Mouse (Mus musculus) naive thymus-derived CD4-positive, alpha-beta T cell, adult 2 months (primary cell): ENCODE measurements around the gene Tubb5.
"Not testable (repeated sequence)": the region's sequence is repeated elsewhere in the genome, so short reads cannot be mapped to it uniquely, and the experiment has no call there.

Experiments used
- DNase-seq: peaks from one replicate; pipeline ENCODE4 v3.0.0-alpha.2; 2011; ENCODE audit warnings: low read depth

Gene Tubb5

DNA sequence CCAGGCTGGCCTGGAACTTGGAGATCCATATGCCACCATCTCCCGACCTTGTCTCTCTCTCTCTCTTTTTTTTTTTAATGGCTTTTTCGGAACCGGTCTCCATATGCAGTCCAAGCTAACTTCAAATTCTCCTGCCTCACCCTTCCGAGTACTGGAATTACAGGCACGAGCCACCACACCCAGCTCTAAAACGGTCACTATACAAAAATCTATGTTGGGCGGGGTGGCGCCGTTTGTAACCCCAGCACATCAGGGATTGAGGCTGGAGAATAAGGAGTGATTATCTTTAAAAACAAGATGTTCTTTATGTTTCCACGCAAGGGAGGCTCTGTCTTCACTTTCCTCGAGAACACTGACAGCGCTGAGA, 22.7 kb upstream of the Tubb5 start:
- no peak for DNase-seq

- no peak for DNase-seq
Measured at GRCm38 (mm10) chr17:35859835-35860234, 21.7 kb upstream of the Tubb5 start.

- no peak for DNase-seq
Measured at GRCm38 (mm10) chr17:35859371-35859770, 21.3 kb upstream of the Tubb5 start.

GRCm38 (mm10) chr17:35850974-35851373, 12.9 kb upstream of the Tubb5 start:
- DNase-seq = no peak

DNA sequence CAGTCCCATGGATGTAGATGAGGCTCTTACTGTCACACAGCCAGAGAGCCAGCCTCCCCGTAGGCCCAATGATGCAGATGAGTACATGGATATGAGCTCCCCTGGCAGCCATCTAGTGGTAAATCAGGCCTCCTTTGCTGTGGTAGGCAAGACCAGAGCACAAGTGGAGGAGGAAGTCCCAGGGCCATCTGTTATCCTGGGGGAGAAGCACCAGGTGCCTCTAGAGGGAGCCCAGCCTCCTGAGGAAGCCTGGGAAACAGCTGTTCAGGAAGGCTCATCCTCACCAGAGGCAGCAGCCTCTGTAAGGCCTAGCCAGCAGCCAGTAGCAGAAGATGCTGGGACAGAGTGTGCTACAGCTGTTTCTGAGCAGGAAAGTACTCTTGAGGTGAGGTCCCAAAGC, 10.0 kb upstream of the Tubb5 start:
- no peak for DNase-seq

GRCm38 (mm10) chr17:35843514-35843913, 5.4 kb upstream of the Tubb5 start:
- no peak for DNase-seq

DNA sequence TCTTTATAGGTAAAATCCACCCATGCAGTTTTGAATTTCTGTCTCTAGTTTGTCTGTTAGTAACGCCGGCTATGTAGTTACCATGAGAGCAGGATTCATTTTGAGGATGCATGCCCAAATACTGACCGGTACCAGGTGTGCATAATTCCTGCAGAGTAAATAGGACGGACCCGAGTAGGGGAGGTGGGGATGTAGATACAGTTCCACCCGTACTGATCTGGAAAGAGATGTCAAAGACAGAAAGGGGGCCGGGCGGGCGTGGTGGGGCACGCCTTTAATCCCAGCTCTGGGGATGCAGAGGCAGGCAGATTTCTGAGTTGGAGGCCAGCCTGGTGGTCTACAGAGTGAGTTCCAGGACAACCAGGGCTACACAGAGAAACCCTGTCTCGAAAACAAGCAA, 3.9 kb upstream of the Tubb5 start:
- DNase-seq = no peak

DNA sequence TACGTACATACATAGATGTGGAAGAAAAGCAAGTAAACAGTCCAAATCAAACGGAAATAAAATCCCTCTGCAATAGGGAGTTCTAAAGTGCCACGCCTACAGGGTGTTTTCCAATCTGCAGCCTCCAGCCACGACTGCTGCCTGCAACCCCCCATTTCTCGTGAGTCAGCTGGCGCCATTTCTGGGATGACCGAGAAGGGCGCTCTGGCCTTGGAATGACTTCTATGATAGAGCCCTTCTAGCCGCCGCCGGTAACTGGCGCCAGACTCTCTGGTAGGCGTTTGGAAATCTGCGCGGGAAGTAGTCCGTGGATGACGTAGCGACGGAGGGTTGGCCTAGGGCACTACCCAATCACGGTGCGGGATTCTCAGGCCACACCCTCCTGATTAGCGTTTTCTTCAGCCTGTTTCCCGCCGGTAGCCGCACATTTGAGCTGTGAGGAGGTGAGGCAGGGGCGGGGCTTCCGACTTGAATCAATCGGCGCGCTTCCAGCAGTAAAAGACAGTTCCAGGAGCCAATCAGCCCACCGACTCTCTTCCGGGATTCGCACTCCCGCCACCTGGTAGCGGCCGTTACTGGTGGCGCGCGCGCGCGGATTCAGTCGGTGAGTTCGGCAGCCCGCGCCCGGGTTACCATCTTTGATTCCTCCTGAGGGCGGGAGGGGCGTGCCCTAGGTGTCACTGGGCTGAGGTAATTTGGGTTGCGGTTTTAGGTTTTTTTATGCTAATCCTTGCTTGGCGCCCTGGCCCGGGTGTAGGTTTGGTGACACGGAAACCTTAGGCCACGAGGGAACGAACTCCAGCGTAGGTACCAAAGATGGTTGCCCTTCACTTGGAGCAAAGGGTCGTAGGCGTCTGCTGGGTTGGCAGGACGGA, 3.2 kb upstream of the Tubb5 start, which contains the start of gene Mdc1:
Mdc1 (plus strand) TSS at position 440 of the 875 bp plus-strand sequence.
- peak; percentile 99 for DNase-seq

DNA sequence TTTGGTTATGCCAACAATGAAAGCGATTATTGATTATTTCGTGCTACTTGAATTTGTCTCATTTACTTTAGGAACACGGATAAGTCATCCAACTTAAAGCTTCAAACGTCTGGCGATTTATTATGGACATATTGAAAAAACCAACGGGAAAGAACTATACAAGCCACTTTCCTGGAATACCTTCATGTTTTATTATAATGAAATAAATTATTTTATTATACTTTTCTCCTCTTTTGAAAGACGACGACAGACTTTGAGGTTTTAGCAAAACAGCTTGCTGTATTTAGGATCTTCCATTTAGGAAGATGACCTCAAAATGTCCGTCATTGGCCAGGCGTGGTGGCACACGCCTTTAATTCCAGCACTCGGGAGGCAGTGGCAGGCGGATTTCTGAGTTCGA, 2.5 kb upstream of the Tubb5 start:
- DNase-seq = peak; percentile 41

GRCm38 (mm10) chr17:35839002-35839401, 896 bp upstream of the Tubb5 start:
- DNase-seq = not testable (repeated sequence)

- no peak for DNase-seq
Measured at GRCm38 (mm10) chr17:35838570-35838969, 464 bp upstream of the Tubb5 start.

DNA sequence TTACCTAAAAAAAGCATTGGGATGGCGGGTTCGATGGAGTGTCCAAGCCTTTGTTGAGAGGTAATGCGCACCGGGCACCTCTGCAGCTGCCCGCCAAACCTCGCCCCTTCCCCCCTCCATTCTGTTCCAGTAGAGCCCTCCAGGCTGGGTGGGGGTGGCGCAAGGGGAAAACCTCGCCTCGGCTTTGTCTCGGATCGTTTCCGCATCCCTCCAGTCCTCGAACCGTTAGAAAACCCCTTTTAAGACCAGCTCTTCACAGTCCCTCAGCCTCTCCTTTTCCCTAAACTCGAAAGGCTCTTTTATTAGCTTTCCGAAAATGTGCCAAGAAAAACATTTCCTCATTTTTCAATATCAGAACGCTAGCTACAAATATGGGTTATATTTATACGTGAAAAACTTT, 619 bp downstream of the Tubb5 start:
- DNase-seq = peak; percentile 50

DNA sequence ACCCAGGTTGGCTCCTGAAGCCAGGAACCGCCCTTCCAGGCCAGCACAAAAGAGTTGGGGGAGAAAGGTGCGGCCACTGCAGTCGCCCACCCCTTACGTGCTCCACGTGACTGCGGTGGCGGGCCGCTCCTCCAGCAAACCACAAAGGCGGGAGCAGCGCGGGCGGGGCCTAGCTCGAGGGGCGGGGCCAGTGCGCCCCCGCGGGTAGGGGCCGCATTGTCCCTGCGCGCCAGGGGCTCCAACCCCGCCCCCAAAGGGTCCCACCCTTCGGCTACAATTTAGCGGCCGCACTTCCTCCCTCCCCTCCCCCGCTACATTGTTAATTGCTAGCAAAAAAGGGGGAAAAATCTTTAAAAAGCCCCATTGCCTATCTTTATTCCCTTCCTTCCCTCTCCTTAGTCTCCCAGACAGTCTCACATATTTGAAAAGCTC, 1.1 kb downstream of the Tubb5 start:
- peak; percentile 74 for DNase-seq

DNA sequence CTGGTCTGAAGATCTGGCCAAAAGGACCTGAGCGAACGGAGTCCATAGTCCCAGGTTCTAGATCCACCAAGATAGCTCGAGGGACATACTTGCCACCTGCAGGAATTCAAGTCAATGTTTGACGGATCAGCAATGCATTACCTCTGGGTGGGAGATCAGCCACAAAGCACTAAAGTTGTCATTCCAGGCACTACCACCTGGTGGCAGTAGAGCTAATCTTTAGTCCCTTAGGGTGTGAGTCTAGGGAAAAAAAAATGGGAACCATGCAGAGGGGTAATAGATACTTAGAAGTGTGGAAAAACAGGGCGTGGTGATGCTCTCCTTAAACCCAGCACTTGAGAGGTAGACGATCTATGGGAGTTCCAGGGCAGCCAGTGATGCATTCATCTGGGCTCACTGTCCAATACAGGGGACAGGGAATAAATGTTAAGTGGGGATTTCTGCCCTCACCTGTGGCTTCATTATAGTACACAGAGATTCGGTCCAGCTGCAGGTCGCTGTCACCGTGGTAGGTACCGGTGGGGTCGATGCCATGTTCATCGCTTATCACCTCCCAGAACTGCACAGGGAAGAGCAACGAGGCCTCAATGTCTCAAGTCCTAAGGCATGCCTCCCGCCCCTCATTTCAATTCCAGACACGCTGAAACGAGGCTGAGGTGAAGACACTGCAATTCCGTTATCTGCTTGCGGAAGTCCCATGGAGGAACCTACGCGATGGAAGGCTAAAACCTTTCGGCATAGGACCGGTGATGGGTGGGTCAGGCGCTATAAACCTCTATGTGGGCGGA, 1.7 kb downstream of the Tubb5 start:
- DNase-seq = peak; percentile 92

DNA sequence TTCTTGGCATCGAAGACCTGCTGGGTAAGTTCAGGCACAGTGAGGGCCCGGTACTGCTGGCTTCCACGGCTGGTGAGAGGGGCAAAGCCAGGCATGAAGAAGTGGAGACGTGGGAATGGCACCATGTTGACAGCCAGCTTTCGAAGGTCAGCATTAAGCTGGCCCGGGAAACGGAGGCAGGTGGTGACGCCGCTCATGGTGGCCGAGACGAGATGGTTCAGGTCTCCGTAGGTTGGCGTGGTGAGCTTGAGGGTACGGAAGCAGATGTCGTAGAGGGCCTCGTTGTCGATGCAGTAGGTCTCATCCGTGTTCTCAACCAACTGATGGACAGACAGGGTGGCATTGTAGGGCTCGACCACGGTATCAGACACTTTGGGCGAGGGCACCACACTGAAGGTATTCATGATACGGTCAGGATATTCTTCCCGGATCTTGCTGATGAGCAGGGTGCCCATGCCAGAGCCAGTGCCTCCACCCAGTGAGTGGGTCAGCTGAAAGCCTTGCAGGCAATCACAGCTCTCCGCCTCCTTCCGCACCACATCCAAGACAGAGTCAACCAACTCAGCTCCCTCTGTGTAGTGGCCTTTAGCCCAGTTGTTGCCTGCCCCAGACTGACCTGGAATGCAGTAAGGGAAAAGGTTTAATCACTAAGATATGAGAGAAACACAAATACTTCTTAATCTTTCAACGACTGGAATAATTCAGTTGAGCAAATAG, 2.5 kb downstream of the Tubb5 start:
- DNase-seq = no peak

DNA sequence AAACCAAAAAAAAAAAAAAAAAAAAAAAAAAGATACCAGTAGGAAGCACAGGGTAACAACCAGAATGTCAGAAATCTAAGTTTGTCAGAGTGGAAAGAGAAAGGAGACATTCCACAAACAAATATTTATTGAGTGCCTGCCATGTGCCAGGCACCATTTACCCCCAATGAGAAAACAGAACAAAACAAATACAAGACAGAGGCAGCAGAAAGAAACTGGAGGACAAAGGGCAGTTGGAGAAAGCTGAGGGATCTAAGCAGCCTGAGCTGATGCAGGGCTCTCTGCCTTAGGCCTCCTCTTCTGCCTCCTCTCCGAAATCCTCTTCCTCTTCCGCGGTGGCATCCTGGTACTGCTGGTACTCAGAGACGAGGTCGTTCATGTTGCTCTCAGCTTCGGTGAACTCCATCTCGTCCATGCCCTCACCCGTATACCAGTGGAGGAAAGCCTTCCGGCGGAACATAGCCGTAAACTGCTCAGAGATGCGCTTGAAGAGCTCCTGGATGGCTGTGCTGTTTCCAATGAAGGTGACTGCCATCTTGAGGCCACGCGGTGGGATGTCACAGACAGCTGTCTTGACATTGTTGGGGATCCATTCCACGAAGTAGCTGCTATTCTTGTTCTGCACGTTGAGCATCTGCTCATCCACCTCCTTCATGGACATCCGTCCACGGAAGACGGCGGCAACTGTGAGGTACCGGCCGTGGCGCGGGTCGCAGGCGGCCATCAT, 3.2 kb downstream of the Tubb5 start:
- DNase-seq = peak; percentile 40

DNA sequence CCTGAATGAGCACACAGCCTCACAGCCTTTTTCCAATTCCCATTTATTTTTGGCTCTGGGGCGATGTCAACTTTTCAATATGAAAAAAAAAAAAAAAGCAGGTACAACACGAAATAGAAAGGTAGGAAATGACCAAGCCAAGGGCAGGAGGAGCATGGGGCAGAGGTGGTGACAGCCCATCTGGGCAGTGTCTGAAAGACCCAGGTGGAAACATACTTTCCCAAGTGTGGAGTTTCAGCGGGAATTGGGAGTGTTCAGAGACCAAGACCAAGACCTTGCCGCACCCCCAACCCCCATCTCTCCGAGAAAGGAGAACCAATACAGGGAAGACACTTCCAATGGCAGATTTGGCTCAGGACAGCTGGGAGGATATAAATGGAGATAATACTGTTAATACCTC, 4.2 kb downstream of the Tubb5 start:
- no peak for DNase-seq

DNA sequence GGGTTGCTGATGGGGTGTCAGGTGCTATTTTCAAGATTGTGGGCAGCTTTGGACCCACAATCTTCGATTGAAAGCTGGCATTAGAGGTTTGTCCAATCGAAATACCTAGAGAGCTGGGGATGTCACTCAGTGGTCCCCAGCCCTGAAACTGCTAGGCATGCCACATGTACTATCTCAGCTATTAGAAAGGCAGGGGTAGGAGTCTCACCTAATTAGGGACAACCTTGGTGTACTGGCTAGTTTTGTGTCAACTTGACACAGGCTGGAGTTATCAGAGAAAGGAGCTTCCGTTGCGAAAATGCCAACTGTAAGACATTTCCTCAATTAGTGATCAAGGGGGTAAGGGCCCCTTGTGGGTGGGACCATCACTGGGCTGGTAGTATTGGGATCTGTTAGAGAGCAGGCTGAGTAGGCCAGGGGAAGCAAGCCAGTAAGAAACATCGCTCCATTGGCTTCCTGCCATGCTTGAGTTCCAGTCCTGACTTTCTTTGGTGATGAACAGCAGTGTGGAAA, 4.8 kb downstream of the Tubb5 start:
- DNase-seq = no peak

DNA sequence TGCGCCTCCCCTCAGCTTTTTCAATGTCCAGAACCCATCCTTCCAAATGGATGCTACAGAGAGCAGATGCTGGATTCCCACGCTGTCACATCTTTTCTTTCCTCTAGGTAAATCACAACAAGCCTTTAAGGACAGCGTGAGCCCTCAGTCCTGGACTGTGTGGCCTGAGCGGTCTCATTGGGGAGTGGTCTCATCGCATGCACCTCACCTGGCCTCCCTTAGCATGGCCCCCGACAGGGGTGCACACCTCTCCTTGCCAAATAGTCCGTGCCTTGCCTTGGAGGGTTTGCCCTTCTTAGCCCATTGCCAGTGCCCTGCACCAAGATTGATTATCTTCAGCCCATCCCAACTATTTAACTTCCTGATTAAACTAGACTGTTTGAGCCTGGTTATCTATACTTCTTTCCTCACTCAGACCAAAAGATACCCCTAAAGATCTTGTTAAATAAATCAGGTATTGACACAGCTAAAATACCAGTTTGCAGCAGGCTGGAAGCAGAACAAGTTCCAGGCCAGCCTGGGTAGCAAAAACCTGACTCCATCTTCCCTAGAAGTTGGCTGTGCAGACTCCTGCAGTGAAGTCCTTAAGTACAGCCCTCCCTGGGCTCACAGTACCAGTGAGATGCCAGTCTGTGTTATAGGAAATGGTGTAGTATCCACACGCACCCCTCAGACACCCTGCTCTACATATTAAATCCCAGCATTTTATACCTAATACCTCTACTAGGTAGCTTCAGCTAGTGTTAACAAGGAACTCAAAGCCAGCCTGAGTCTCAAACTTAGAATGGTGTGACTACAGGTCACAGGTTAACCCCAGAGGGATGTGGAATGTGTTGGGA, 5.5 kb downstream of the Tubb5 start:
- no peak for DNase-seq

DNA sequence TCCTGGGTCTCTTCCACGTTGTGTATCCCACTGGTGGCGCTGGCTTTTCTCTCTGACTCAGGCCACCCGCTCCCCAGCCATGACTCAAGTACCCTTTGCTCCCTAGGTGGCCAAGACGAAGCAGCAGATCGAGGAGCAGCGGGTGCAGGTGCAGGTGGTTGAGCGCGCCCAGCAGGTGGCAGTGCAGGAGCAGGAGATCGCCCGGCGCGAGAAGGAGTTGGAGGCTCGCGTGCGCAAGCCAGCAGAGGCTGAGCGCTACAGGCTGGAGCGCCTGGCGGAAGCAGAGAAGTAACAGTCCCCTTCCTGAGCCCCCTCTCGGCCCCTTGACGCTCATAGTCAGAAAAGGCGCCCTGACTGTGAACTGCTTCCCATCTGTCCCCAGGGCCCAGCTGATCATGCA, 8.4 kb downstream of the Tubb5 start:
- DNase-seq = peak; percentile 92
